Mouse (Mus musculus) erythroblast, embryonic 14.5 days (primary cell): ENCODE measurements around the gene Drd4. TPM values are rescaled to one million over a fixed set of nuclear protein-coding genes. Genes with fewer than 3 reads are reported as not detected.

ENCODE experiments used
- H3K27me3 ChIP-seq: 2 replicates; pipeline ENCODE4 v1.6.1; 2012; ENCODE audit warnings: inconsistent platforms; ENCODE audit not compliant: control insufficient read depth
- H3K36me3 ChIP-seq: 2 replicates; pipeline ENCODE4 v1.6.1; 2012; ENCODE audit warnings: mild to moderate bottlenecking, inconsistent platforms; ENCODE audit not compliant: control insufficient read depth
- H3K4me1 ChIP-seq: 2 replicates; pipeline ENCODE4 v1.6.1; 2012; ENCODE audit warnings: inconsistent platforms; ENCODE audit not compliant: control insufficient read depth
- H3K4me3 ChIP-seq: replicated peaks from 2 replicates; pipeline ENCODE3; 2012; ENCODE audit warnings: moderate library complexity, mild to moderate bottlenecking, inconsistent platforms
- H3K9me3 ChIP-seq: 2 replicates; pipeline ENCODE4 v1.6.1; 2012; ENCODE audit warnings: low read length, inconsistent platforms, mixed read lengths; ENCODE audit not compliant: control insufficient read depth
- GATA1 ChIP-seq: IDR thresholded peaks from 2 replicates; pipeline ENCODE4 v1.6.1; 2012; ENCODE audit warnings: low read length, inconsistent platforms, mixed read lengths
- TAL1 ChIP-seq: IDR thresholded peaks from 3 replicates; pipeline ENCODE4 v1.6.1; 2012; ENCODE audit warnings: low read length, inconsistent platforms, mixed read lengths
- polyA plus RNA-seq: library from polyadenylated mRNA; stranded (reverse); fragments of >175 nt; gene quantifications from 2 replicates; pipeline ENCODE4 v1.2.3, GENCODE M21; 2012

Drd4 gene
- polyA plus RNA-seq, 1 experiment = not detected

DNA sequence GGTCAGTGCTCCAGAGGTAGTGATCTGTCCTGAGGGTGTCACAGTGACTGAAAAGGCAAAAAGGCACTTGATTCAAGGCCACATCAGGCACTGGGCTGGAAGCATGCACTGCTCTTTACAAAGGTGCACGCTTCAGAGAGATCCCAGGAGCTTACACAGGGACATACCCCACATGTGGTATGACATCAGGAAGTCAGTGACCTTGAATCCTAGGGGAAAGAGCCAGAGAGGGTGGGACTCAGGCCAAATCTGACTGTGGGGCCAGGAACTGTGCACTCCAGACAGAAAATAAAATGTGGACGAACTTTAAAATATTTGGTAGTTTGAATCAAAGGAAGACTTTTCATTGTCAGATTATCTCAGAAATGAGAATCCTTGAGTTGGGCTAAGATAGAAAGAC, 22.6 kb downstream of the Drd4 start:
- TF ChIP-seq TAL1 = no peak
- H3K4me3 ChIP-seq = no peak overlapping the region
- no peaks in the 10 kb centered on the region for H3K27me3 ChIP-seq
- H3K9me3 ChIP-seq = no peaks in the 10 kb centered on the region
- H3K4me1 ChIP-seq = peaks cover 2% of the 10 kb centered on the region; the same call in 1 of the 2 replicates
- H3K36me3 ChIP-seq = peaks cover 98% of the 10 kb centered on the region

DNA sequence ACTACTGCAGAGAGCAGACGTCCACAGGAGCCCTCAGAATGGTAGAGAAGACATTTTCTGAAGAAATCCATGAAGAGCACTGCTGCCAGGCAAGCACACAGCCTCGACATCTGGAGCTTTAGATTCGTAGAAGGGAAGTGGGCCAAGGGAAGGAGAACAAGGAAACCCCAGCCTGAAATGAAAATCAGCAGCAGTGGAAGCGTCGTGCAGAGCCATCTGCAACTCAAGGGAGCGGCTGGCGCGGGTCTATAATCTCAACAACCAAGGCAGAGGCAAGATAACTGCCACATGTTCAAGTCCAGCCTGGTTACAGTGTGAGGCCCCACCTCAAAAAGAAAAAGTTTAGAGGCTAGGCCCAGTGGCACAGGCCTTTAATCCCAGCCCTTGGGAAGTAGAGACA, 23.3 kb downstream of the Drd4 start:
- peaks cover 98% of the 10 kb centered on the region for H3K36me3 ChIP-seq
- TF ChIP-seq TAL1 = no peak
- TF ChIP-seq GATA1 = no peak
- no peaks in the 10 kb centered on the region for H3K9me3 ChIP-seq
- no peak overlapping the region for H3K4me3 ChIP-seq
- peaks cover 2% of the 10 kb centered on the region; the same call in 1 of the 2 replicates for H3K4me1 ChIP-seq
- H3K27me3 ChIP-seq = no peaks in the 10 kb centered on the region

DNA sequence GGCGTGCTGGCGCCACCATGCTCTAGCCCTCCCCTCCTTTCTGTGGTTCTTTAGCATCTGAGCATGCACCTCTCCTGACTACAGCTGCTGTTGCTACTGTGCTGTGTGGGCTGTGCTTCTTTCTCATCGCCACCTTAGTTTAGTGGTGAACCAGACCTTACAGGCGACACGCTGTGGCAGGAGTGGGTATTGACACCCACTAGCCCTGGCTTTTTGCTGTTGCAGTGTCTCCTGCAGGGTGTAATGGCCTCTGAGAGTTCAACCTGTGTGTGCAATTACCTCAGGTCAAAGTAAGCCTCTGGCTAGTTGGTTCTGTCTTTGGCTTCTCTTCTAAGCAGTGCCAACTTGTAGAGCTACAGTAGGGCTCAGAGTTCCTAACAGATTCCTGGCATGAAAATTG, 24.2 kb downstream of the Drd4 start:
- H3K4me1 ChIP-seq = peaks cover 2% of the 10 kb centered on the region; the same call in 1 of the 2 replicates
- TF ChIP-seq GATA1 (no peak), TAL1 (no peak)
- H3K9me3 ChIP-seq = no peaks in the 10 kb centered on the region
- no peaks in the 10 kb centered on the region for H3K27me3 ChIP-seq
- H3K4me3 ChIP-seq = no peak overlapping the region
- H3K36me3 ChIP-seq = peaks cover 98% of the 10 kb centered on the region

DNA sequence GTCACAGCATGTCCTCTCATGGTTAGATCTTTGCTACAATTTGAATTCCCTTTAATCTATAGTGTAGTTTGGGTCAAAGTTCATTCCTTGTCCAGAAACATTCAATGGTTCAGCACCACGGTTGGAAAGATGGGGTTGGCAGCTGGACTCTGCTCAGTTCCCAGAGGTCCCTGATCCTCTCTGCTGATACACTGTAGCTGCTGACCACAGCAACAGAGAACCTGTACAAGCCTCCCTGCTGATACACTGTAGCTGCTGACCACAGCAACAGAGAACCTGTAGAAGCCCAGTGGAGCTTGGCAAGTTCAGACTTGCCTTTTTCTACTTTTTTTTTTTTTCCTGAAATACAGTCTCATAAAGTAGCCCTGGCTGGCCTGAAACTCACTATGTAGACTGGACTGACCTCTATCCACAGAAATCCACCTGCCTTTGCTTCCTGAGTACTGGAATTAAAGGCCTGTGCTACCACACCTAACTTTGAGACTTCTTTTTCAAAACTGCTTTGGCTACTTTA, 25.9 kb downstream of the Drd4 start:
- no peaks in the 10 kb centered on the region for H3K27me3 ChIP-seq
- H3K9me3 ChIP-seq = no peaks in the 10 kb centered on the region
- peaks cover 4% of the 10 kb centered on the region; the same call in 1 of the 2 replicates for H3K4me1 ChIP-seq
- no peak overlapping the region for H3K4me3 ChIP-seq
- TF ChIP-seq GATA1 (no peak), TAL1 (no peak)
- peaks cover 98% of the 10 kb centered on the region for H3K36me3 ChIP-seq

DNA sequence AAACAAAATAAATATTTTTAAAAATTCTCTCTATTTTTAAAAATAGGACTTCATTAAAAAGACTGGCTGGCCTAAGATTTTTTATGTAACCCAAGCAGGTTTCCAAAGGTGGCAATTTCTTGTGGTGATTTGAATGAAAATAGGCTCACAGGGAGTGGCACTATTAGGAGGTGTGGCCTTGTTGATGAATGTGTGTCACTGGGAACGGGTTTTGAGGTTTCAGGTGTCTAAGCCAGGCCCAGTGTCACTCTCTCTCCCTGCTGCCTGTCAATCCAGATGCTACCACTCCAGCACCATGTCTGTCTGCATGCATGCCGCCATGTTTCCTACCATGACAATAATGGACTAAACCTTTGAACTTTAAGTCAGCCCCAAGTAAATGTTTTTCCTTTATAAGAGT, 27.6 kb downstream of the Drd4 start:
- Histone ChIP-seq H3K9me3 (no peaks in the 10 kb centered on the region), H3K36me3 (peaks cover 99% of the 10 kb centered on the region), H3K27me3 (no peaks in the 10 kb centered on the region), H3K4me3 (no peak overlapping the region), H3K4me1 (peaks cover 13% of the 10 kb centered on the region)
- TF ChIP-seq TAL1 (no peak), GATA1 (no peak)

DNA sequence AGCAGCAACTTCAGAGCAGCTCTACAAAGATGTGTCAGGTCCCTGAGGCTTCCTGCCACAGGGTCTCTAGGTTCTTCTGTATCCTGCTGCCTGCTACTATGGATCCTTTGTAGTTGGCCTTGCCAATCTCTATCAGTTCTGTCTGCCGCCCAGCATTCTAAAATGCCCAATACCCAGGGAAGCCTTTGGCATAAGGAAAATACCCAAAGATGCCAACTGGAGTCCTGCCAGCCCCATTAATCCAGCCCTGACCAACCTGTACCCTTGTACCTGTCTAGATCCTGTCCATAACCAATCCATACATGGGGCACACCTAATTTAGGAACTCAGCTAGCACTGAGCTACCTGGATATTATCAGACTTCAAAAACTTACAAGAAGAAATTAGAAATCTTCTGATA, 32.9 kb downstream of the Drd4 start:
- H3K9me3 ChIP-seq = no peaks in the 10 kb centered on the region
- H3K4me1 ChIP-seq = peaks cover 52% of the 10 kb centered on the region
- peaks cover 63% of the 10 kb centered on the region for H3K36me3 ChIP-seq
- H3K4me3 ChIP-seq = no peak overlapping the region
- 0 out of 2 replicates have a peak, but pooled peaks cover 2% of the 10 kb centered on the region for H3K27me3 ChIP-seq
- TF ChIP-seq TAL1 (no peak), GATA1 (no peak)

DNA sequence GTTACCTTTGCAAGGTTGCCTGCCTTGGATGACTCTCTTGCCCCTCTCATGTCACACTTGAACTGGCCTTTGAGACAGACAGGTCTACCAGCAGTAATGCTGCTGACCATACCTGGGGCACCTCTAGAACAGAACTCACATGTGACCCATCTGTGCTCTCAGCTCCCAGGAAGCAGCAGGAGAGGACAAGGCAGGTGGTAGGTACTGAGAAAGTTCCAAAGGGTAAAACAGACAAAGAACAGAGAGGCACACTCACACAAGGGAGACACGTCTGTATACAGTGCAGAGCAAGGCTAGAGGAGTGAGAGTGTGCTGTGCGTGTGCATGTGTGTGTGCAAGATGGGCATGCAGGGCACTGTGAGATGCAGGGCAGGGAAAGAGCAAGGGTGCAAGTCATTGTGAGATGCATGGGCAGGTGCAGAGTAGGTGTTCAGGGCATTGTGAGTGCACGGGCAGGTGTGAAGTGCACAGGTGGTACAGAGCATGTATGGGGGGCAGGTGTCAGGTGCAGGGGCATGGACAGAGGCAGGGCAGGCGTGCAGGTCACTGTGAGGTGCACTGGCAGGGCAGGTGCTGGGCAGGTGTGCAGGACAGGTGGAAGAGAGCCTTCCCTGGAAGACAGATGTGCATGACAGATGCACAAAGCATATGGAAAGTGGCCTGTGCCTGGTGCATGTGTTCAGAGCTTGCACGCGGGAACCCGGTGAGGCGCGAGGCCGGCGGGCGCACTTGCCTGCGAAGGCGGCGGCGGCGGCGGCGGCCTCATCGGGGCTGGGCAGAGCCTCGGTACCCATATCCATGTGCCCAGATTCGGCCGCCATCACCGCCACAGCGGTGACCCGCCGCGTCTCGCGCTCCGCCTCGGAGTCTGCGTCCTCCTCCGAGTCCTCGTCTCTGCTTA, 35.0 kb downstream of the Drd4 start:
- Histone ChIP-seq H3K4me3 (peak overlapping the region; percentile 85), H3K36me3 (peaks cover 44% of the 10 kb centered on the region), H3K9me3 (no peaks in the 10 kb centered on the region), H3K4me1 (peaks cover 53% of the 10 kb centered on the region), H3K27me3 (0 out of 2 replicates have a peak, but pooled peaks cover 2% of the 10 kb centered on the region)
- TF ChIP-seq TAL1 (no peak), GATA1 (no peak)

DNA sequence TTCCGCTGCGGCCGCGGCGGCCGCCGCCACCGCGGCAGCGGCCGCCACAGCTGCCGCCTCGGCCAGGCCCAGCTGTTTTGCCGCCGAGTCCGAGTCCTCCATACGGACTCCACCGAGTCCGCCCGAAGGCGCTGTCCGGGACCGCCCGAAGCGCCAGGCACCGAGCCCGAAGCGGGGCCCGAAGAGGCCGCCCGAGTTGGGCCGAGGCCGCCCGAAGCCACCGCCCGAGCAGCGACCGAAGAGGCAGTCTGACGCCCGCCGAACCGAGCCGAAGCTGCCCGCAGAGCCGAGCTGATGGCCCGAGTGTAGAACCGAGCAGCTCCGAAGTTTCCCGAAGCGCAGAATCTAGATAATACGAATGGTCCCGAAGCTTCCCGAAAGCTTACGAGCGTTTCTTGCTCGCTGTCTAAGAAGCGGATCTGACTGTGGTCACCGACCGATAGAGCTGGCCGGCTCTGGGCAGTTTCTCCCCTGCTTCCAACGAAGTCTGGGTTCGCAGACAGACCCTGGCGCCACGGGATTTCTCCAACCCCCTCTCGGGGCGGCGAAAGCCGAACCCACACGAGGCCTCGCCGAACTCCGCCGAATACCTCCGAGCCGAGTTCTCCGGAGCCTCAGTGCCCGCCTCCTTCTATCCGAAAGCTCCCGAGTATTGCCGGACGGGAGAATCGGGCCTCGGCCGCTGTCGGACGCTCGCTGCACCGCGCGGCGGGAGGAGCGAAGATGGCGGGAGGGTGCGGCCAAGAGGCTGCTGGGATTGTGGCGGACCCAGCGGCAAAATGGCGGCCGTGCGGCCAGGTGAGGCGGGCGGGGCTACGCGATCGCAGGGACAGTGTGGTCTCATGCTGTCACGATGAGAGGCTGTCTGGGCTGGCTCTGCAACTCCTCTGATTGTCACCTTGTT, 35.9 kb downstream of the Drd4 start, which contains the start of the genes Deaf1 and Tmem80:
Deaf1 (minus strand) TSS at position 222 of the 904 bp plus-strand sequence.
Tmem80 (plus strand) TSS at position 271 of the 904 bp plus-strand sequence.
- Histone ChIP-seq H3K4me1 (peaks cover 51% of the 10 kb centered on the region), H3K4me3 (peak within 1 kb of the TSS; percentile 85), H3K36me3 (peaks cover 43% of the 10 kb centered on the region), H3K27me3 (0 out of 2 replicates have a peak, but pooled peaks cover 2% of the 10 kb centered on the region), H3K9me3 (no peaks in the 10 kb centered on the region)
- peak; percentile 20; the same call in 1 of the 2 replicates for TF ChIP-seq GATA1
- TF ChIP-seq TAL1 = no peak
